Mouse (Mus musculus) testis, adult 2 months (tissue): ENCODE measurements around the gene Lipm. TPM values are rescaled to one million over a fixed set of nuclear protein-coding genes. Genes with fewer than 3 reads are reported as not detected.

Experiments used
- H3K27ac ChIP-seq: fragments of 200-500 bp; 2 replicates; pipeline ENCODE4 v1.5.1; 2012; ENCODE audit warnings: low read depth, low read length; ENCODE audit not compliant: control insufficient read depth, insufficient read depth
- H3K27me3 ChIP-seq: fragments of 200-500 bp; 2 replicates; pipeline ENCODE4 v1.6.1; 2012; ENCODE audit warnings: mild to moderate bottlenecking, low read length, moderate library complexity; ENCODE audit not compliant: control insufficient read depth, insufficient read depth
- H3K36me3 ChIP-seq: fragments of 200-500 bp; 2 replicates; pipeline ENCODE4 v1.6.1; 2012; ENCODE audit warnings: mild to moderate bottlenecking, low read length; ENCODE audit not compliant: control insufficient read depth, insufficient read depth
- H3K4me1 ChIP-seq: fragments of 200-500 bp; 2 replicates; pipeline ENCODE4 v1.6.1; 2012; ENCODE audit warnings: low read length; ENCODE audit not compliant: control insufficient read depth, insufficient read depth
- H3K4me3 ChIP-seq: fragments of 200-500 bp; 2 replicates; pipeline ENCODE4 v1.5.1; 2012; ENCODE audit warnings: low read depth, mild to moderate bottlenecking, low read length, moderate library complexity, mixed read lengths; ENCODE audit not compliant: control insufficient read depth
- CTCF ChIP-seq: fragments of 200-500 bp; IDR thresholded peaks from 2 replicates; pipeline ENCODE4 v1.5.1; 2012; ENCODE audit warnings: low read depth, mild to moderate bottlenecking, inconsistent platforms, low read length, moderate library complexity; ENCODE audit not compliant: control insufficient read depth, insufficient read depth, insufficient replicate concordance
- POLR2A ChIP-seq: fragments of 200-500 bp; IDR thresholded peaks from 2 replicates; pipeline ENCODE4 v1.6.1; 2012; ENCODE audit warnings: low read depth, mild to moderate bottlenecking, inconsistent platforms, low read length, moderate library complexity; ENCODE audit not compliant: control insufficient read depth
- polyA plus RNA-seq: library from polyadenylated mRNA; depleted of rRNA; stranded (reverse); fragments of >200 nt; gene quantifications from 2 replicates; pipeline ENCODE4 v1.2.3, GENCODE M21; 2012; rRNA removed

Gene Lipm
- not detected in 2 replicates for polyA plus RNA-seq

DNA sequence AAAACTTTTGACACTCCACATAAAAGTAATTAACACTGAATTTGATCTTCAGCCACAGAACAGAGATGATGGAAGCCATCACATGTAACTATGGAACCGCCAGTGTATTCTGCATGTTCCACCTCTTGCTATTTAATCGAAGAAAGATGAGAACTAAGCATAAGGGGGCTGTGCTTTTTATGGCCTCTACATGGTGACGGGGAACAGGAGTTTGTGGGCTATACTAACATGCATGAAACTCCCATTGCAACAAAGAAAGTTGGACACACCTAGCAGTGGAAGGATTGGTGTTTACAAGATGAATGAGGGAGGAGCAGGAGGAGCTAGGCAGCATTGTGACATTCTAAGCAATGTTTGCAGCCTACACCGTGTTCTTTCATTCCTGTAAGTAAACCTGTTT is at the start of gene Lipm:
Lipm (plus strand) TSS at position 301 of the 400 bp plus-strand sequence.
- H3K27me3 ChIP-seq = no peaks in the 10 kb centered on the region
- H3K36me3 ChIP-seq = no peaks in the 10 kb centered on the region
- no peak within 1 kb of the TSS for H3K27ac ChIP-seq
- H3K4me1 ChIP-seq = no peaks in the 10 kb centered on the region
- no peak within 1 kb of the TSS for H3K4me3 ChIP-seq
- TF ChIP-seq CTCF (no peak), POLR2A (no peak)

DNA sequence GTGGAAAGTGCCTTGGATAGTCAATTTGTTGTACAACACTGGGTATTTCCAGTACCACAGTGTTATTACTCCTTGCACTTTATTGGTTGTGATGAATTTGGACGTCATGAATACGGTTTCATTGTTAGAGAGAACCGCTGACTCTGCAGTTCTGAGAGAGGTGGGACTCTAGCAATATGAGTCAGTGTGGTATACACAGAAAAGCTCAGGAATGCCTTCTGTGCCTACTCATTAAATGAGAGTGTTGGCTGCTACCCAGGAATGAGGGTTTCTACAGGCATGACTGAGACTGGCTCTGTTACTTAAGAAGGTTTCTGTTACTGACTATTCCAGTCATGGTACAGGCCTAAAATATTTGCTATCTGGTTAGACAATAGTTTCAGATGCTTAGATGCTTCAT is 49.2 kb upstream of the Lipm start:
- Histone ChIP-seq H3K36me3 (no peaks in the 10 kb centered on the region), H3K27me3 (no peaks in the 10 kb centered on the region), H3K4me3 (no peak overlapping the region), H3K27ac (no peak overlapping the region), H3K4me1 (no peaks in the 10 kb centered on the region)
- TF ChIP-seq CTCF = no peak

GRCm38 (mm10) chr19:34063547-34063946 is 37.2 kb upstream of the Lipm start:
- no peak overlapping the region for H3K27ac ChIP-seq
- no peak for TF ChIP-seq POLR2A
- TF ChIP-seq CTCF = no peak
- no peak overlapping the region for H3K4me3 ChIP-seq
- no peaks in the 10 kb centered on the region for H3K36me3 ChIP-seq
- no peaks in the 10 kb centered on the region for H3K4me1 ChIP-seq
- no peaks in the 10 kb centered on the region for H3K27me3 ChIP-seq

DNA sequence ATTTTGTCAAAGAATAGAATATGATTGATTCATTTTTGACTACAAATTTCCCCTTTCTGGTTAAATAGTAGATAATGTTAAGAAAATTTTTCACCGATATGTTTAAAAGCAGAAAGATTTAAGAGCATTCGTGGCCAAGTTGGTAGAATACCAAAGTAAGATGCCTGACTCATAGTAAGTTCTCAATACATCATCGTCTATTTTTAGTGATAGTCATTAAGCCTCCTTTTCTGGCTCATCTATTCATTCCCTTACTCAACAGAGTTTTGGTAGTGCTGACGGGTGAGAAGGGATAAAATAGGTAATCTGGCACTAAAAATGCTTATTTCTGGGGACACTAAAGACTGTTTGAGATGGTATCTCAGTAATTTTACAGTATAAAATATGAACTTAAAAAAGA is 36.7 kb upstream of the Lipm start:
- no peaks in the 10 kb centered on the region for H3K36me3 ChIP-seq
- no peak overlapping the region for H3K4me3 ChIP-seq
- no peaks in the 10 kb centered on the region for H3K4me1 ChIP-seq
- TF ChIP-seq CTCF = no peak
- no peak for TF ChIP-seq POLR2A
- no peaks in the 10 kb centered on the region for H3K27me3 ChIP-seq
- H3K27ac ChIP-seq = no peak overlapping the region

DNA sequence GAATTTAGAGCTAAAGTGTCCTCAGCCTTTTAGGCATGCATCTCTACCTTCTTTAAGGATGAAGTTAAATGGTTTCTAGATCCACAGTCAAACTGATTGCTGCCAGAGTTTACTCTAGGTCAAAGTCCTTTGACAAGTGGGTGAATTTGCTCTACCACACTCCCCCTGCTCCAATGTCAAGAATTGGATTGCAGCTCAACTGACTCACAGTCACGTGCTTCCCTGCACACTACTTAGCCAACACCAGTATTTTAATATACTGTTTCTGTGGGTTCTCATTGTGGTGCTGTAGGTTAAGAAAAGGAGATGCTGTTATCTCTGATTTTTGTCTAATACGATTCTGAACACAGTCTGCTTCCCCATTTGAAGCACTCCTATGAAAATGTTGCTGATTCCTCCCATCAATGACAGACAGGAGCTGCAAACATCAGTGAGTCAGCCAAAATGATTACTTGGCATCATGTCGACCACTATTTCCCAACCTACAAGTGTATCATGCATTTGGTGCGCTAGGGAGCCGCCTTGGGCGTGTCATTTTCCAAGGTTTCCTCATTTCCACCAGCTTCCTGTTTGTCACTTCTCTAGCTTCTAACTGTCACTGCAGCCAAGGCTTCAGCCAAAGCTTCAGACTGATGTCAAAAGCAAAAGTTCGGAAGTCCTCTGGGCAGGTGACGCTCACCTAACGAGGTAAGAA is 33.8 kb upstream of the Lipm start, which contains the start of gene Lipn:
Lipn (plus strand) TSS at position 580 of the 694 bp plus-strand sequence.
- H3K36me3 ChIP-seq = no peaks in the 10 kb centered on the region
- H3K27me3 ChIP-seq = no peaks in the 10 kb centered on the region
- H3K4me1 ChIP-seq = no peaks in the 10 kb centered on the region
- TF ChIP-seq POLR2A = no peak
- TF ChIP-seq CTCF = no peak
- H3K27ac ChIP-seq = no peak within 1 kb of the TSS
- H3K4me3 ChIP-seq = no peak within 1 kb of the TSS

GRCm38 (mm10) chr19:34074239-34074638 is 26.5 kb upstream of the Lipm start:
- Histone ChIP-seq H3K4me1 (no peaks in the 10 kb centered on the region), H3K27me3 (no peaks in the 10 kb centered on the region), H3K4me3 (no peak overlapping the region), H3K36me3 (no peaks in the 10 kb centered on the region), H3K27ac (no peak overlapping the region)
- TF ChIP-seq CTCF (no peak), POLR2A (no peak)

- H3K4me3 ChIP-seq = no peak overlapping the region
- H3K36me3 ChIP-seq = no peaks in the 10 kb centered on the region
- no peaks in the 10 kb centered on the region for H3K4me1 ChIP-seq
- H3K27ac ChIP-seq = no peak overlapping the region
- TF ChIP-seq CTCF (no peak), POLR2A (no peak)
- H3K27me3 ChIP-seq = no peaks in the 10 kb centered on the region
Measured at GRCm38 (mm10) chr19:34078130-34078529, 22.6 kb upstream of the Lipm start.
